Mouse (Mus musculus): Measurements from ENCODE around the gene Serpina7. TPM values are rescaled to one million over a fixed set of nuclear protein-coding genes. Genes with fewer than 3 reads are reported as not detected.
A peak's percentile ranks its signal among the peaks of the same experiment; 100 is the strongest.

Serpina7 gene
- polyA plus RNA-seq, 1 experiment: 0.05 TPM

- no peak for TF ChIP-seq CTCF (conservative IDR thresholded peaks at IDR 0.05; ENCODE audit: insufficient read depth, insufficient read length, low read depth, low read length)
- no peak for TF ChIP-seq POLR2A (IDR thresholded peaks at IDR 0.05; ENCODE audit: low read depth, low read length)
- Histone ChIP-seq H3K27me3 (replicated peaks; ENCODE audit: control insufficient read depth, insufficient read depth, low read length) (no peaks in the 10 kb centered on the region), H3K4me1 (ENCODE audit: control insufficient read depth, insufficient read depth, low read length) (no peaks in the 10 kb centered on the region), H3K27ac (ENCODE audit: insufficient read depth, low read depth, low read length) (no peak overlapping the region), H3K36me3 (ENCODE audit: control insufficient read depth, insufficient read depth, low read length) (no peaks in the 10 kb centered on the region), H3K4me3 (ENCODE audit: insufficient read depth, low read depth, low read length) (no peak overlapping the region)
- DNase-seq: no peak
- 48% methylated on average over 1 of the region's 1 CpGs for WGBS
Measured at GRCm38 (mm10) chrX:139041148-139041547, 43.9 kb downstream of the Serpina7 start.

GRCm38 (mm10) chrX:139039314-139039713 lies 45.7 kb downstream of the Serpina7 start:
- no peak overlapping the region for H3K27ac ChIP-seq (ENCODE audit: insufficient read depth, low read depth, low read length)
- no peaks in the 10 kb centered on the region for H3K4me1 ChIP-seq (ENCODE audit: control insufficient read depth, insufficient read depth, low read length)
- no peak overlapping the region for H3K4me3 ChIP-seq (ENCODE audit: insufficient read depth, low read depth, low read length)
- 55% methylated on average over 2 of the region's 2 CpGs for WGBS
- no peak for TF ChIP-seq CTCF (conservative IDR thresholded peaks at IDR 0.05; ENCODE audit: insufficient read depth, insufficient read length, low read depth, low read length)
- no peak for TF ChIP-seq POLR2A (IDR thresholded peaks at IDR 0.05; ENCODE audit: low read depth, low read length)
- peak; percentile 1 for DNase-seq
- H3K27me3 ChIP-seq (replicated peaks; ENCODE audit: control insufficient read depth, insufficient read depth, low read length): no peaks in the 10 kb centered on the region
- H3K36me3 ChIP-seq (ENCODE audit: control insufficient read depth, insufficient read depth, low read length): no peaks in the 10 kb centered on the region

- no peaks in the 10 kb centered on the region for H3K36me3 ChIP-seq (ENCODE audit: control insufficient read depth, insufficient read depth, low read length)
- 91% methylated on average over 1 of the region's 1 CpGs for WGBS
- DNase-seq: no peak
- no peaks in the 10 kb centered on the region for H3K4me1 ChIP-seq (ENCODE audit: control insufficient read depth, insufficient read depth, low read length)
- no peaks in the 10 kb centered on the region for H3K27me3 ChIP-seq (replicated peaks; ENCODE audit: control insufficient read depth, insufficient read depth, low read length)
- TF ChIP-seq POLR2A (IDR thresholded peaks at IDR 0.05; ENCODE audit: low read depth, low read length): no peak
- TF ChIP-seq CTCF (conservative IDR thresholded peaks at IDR 0.05; ENCODE audit: insufficient read depth, insufficient read length, low read depth, low read length): no peak
- no peak overlapping the region for H3K27ac ChIP-seq (ENCODE audit: insufficient read depth, low read depth, low read length)
- no peak overlapping the region for H3K4me3 ChIP-seq (ENCODE audit: insufficient read depth, low read depth, low read length)
Measured at GRCm38 (mm10) chrX:139037666-139038065, 47.4 kb downstream of the Serpina7 start.

Other genes starting within 250 kb of the Serpina7 start
- gene Nrk, start 170.8 kb downstream of the Serpina7 start, polyA plus RNA-seq (2012; rRNA removed): 0.02 and 0.04 TPM in 2 replicates
- not detected in 2 replicates for gene 4930513O06Rik, start 1.0 kb upstream of the Serpina7 start, polyA plus RNA-seq (2012; rRNA removed)
- gene 4933428M09Rik, start 94.0 kb upstream of the Serpina7 start, polyA plus RNA-seq (2012; rRNA removed): not detected in 2 replicates
- gene Mum1l1, start 124.8 kb upstream of the Serpina7 start, polyA plus RNA-seq (2012; rRNA removed): 0.76 and 1.2 TPM in 2 replicates
- gene Trap1a, start 248.4 kb upstream of the Serpina7 start, polyA plus RNA-seq (2012; rRNA removed): not detected in 2 replicates

Data from kidney, adult 2 months (tissue).